Mouse (Mus musculus) monocyte, adult 5-6 weeks (primary cell): ENCODE data around the gene Vps11. TPM values are rescaled to one million over a fixed set of nuclear protein-coding genes. Genes with fewer than 3 reads are reported as not detected.
A peak's percentile ranks its signal among the peaks of the same experiment; 100 is the strongest.
"Not testable (repeated sequence)": the region's sequence is repeated elsewhere in the genome, so short reads cannot be mapped to it uniquely, and the experiment has no call there.

Source experiments
- ATAC-seq: fragments of 153-309, 156-312 bp; replicated peaks from 2 replicates; pipeline ENCODE4 v1.8.0; 2017; ENCODE audit warnings: mild to moderate bottlenecking; ENCODE audit not compliant: low TSS enrichment, insufficient number of reproducible peaks, severe bottlenecking, poor library complexity, low FRiP score
- total RNA-seq: library from RNA; stranded (forward); fragments of 200-1000, 200-491, 200-594 nt; gene quantifications from 3 replicates; pipeline ENCODE4 v1.2.3, GENCODE M21; 2017

The Vps11 gene
- total RNA-seq, 1 experiment from 2014 or later, result 27.4 TPM

DNA sequence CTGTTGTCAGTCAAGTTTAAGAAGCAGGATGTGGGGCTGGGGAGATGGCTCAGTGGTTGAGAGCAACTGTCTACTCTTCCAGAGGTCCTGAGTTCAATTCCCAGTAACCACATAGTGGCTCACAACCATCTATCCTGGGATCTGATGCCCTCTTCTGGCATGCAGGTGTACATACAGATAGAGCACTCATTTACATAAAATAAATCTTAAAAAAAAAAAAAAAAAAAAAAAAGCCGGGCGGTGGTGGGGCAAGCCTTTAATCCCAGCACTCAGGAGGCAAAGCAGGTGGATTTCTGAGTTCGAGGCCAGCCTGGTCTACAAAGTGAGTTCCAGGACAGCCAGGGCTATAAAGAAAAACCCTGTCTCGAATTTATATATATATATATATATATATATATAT, 37.8 kb downstream of the Vps11 start:
- ATAC-seq, result not testable (repeated sequence)

DNA sequence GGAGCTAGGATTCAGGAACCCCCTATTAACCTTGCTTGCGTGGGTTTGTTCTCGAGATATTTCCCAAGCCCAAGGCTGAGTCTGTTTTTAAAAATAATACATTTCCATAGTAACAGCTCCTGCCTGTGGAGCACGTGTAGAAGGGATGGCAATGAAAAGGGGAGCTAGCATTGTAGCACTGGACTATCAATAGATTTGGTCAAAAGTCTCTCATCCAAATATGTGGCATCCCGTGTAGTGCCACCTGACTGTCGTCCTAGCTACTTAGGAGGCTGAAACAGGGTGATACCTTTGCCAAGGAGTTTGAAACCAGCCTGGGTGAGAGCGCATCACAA, 40.7 kb downstream of the Vps11 start:
- ATAC-seq, result no peak

- peak; percentile 85 for ATAC-seq
These were observed 41.3 kb downstream of the Vps11 start, which contains the start of gene C2cd2l for GRCm38 (mm10) chr9:44319887-44320798. TSS of gene C2cd2l (minus strand) at chr9:44320285.

DNA sequence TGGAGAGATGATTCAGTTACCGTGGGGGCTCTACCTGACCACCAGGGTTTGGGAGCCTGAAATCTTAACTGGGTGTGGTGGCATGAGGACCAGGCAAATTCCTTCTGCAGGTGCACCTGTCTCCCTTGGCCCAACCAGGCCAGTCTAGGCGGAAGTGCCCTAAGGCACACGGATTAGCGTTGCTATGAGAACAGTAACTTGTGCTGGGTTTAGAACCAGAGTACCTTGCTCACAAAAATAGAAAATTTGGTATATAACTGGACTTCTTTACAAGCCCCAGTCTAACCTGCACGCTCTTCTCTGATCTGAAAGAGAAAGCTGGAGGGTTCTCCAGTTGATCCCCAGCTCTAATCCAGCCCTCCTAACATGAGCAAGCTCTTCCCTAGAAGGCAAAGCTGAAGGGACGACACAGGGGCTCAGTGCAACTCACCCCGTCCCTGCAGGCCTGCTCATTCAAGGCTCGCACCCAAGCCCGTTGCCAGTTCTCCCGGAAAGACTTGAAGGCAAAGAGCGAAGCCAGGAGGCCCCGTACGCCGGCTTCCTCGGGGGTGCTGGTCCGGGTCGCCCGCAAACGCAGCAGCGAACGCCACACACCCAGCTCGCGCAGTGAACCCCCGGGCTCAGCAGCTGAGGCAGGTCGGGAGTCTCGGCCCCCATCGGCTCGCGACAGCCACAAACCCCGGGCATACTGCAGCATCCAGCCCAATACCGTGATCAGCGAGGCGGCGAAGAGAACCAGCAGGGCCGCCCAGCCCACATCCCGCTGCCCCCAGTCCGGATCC, 42.2 kb downstream of the Vps11 start:
- ATAC-seq, result no peak

GRCm38 (mm10) chr9:44318826-44319095, 42.7 kb downstream of the Vps11 start:
- ATAC-seq, result no peak

- ATAC-seq, result no peak
These were observed 43.2 kb downstream of the Vps11 start for GRCm38 (mm10) chr9:44318076-44318825.

- ATAC-seq, result no peak
These were observed 44.0 kb downstream of the Vps11 start for GRCm38 (mm10) chr9:44317452-44317851.

- no peak for ATAC-seq
These were observed 46.6 kb downstream of the Vps11 start for GRCm38 (mm10) chr9:44314910-44315309.

DNA sequence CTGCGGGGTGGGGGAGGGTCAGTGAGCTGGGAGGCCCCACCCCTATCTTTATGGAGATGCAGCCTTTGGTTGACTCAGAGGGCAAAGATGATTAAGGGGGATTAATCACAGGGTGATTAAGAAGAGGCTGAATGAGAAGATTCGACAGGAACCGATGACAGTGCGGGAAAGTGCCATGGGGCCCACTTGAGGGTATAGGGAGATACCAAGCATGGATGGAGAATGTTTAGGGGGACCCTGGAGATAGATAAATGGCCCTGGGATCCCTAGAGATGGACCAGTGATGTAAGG, 47.3 kb downstream of the Vps11 start:
- ATAC-seq, result no peak

GRCm38 (mm10) chr9:44313476-44314256, 47.8 kb downstream of the Vps11 start:
- no peak for ATAC-seq

DNA sequence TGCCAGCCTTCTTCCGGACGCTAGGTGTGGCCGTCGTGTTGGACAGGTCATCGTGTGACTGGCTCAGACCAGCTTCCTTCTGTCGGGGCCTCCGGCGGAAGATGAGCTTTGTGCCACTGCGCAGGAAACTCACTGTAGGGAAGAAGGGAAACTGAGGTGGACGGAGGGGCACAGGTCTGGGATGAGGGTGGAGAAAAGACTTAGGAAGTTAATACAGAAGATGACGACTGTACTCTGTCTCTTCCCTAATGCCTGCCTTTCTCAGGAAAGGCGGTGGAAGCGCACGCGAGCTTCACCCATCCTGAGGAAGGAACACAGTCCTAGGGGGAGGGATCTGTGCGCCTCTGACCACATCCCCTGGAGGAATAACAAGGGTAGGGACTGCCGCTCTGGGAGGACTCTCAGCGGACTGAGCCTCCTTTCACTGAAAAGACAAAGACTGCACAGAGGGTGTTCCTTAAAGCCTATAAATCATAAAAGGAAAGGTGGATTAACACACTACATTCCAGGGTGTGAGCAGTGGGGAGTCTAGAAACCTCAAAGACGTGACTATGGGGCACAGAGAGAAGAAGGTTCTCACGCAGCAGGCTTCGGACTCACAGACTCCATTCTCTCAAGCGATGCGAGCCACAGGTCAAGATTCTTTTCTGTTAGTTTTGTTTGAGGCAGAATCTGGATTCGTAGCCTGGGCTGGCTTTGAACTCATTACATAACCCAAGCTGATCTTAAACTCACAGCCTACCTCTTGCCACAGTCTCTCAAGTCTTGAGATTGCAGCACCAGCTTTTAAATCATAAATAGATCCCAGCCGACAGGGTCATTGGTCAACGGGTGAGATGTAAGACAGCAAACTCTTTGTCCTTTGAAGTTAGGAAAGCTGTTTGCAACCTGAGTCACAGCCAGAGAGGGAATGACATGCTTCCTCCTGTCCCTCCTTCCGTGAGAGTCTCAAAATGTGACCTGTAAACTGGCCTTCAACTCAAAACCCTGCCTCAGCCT, 50.0 kb downstream of the Vps11 start:
- no peak for ATAC-seq

GRCm38 (mm10) chr9:44310750-44311135, 50.7 kb downstream of the Vps11 start:
- ATAC-seq, result no peak

DNA sequence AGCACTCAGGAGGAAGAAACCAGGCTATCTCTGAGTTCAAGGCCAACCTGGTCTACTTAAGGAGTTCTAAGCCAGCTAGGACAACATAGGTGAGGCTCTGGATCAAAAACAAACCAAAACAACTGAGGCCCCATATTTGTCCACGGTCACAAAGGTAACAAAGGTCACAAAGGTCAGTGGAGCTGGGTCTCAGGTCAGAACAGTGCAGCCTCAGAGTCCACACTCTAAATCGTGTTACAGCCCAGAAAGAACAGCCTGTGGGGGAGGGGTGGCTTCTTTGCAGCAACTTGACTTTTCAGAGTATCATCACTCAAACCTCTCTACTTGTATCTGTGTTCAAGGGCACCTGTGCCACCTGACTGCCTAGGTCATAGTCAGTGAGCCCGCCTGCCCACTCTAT, 51.7 kb downstream of the Vps11 start:
- no peak for ATAC-seq

GRCm38 (mm10) chr9:44307248-44307647, 54.2 kb downstream of the Vps11 start:
- ATAC-seq, result no peak

GRCm38 (mm10) chr9:44306532-44306931, 54.9 kb downstream of the Vps11 start:
- ATAC-seq, result no peak

DNA sequence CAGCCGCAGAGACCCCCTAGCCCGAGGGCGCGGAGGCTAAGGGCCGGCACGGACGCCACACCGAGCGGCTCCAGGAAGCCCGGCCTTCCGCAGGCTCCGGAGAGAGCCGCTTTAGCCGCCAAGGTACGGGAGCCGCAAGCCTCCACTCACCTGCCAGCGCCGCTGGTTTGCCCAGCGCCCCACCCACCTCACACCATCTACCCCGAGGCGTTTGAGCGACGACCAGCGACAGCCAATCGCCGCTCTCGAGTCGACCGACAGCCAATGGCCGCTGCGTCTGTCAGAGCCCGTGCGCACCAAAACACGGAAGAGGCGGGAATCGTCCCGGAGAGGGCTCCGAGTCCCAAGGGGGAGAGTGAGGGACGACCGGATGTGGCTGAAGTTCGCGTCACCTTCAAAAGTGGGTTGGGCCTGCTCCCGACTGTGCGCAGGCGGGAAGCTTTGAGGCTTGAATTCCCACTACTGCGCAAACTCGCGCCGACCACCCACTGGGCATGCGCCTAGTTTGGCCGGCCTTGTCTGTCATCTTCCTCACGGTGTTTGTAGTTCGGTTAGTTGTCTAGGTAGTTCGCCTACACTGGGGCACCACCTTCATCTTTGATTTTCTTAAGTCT, 55.9 kb downstream of the Vps11 start, which contains the start of gene Hinfp:
Gene Hinfp (minus strand): TSS at position 206 of the 614 bp plus-strand sequence.
- ATAC-seq, result peak; percentile 99

DNA sequence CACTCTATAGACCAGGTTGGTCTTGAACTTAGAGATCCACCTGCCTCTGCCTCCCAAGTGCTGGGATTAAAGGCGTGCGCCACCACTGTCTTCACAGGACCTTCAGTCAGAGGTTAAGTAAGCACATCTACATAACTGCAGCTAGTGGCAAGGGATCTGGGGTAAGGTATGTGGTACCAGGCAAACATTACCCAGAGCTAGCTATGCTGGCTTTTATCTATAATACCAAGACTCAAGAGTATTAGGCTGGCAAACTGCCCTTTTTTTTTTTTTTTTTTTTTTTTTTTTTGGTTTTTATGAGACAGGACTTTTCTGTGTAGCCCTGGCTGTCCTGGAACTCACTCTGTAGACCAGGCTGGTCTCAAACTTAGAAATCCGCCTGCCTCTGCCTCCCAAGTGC, 61.5 kb downstream of the Vps11 start:
- ATAC-seq, result not testable (repeated sequence)
